Mouse (Mus musculus) thymus, postnatal 36 days (tissue): Measurements from ENCODE around the gene Tead1.

ENCODE experiments used
- DNase-seq, 2 experiments: peaks; one replicate each; pipeline ENCODE4 v3.0.0; 2022; ENCODE audit warnings: mixed read lengths in 2 of 2

The Tead1 gene

GRCm38 (mm10) chr7:112781987-112782386 is 102.9 kb downstream of the Tead1 start:
- DNase-seq, result no peak

GRCm38 (mm10) chr7:112784278-112784677 is 105.2 kb downstream of the Tead1 start:
- no peak for DNase-seq

GRCm38 (mm10) chr7:112785271-112785670 is 106.2 kb downstream of the Tead1 start:
- no peak for DNase-seq

- DNase-seq, result no peak
These were observed 107.6 kb downstream of the Tead1 start for GRCm38 (mm10) chr7:112786556-112787225.

GRCm38 (mm10) chr7:112787281-112787680 is 108.2 kb downstream of the Tead1 start:
- DNase-seq, result no peak

- DNase-seq, result no peak
These were observed 109.2 kb downstream of the Tead1 start for GRCm38 (mm10) chr7:112788321-112788751.

GRCm38 (mm10) chr7:112789693-112790092 is 110.6 kb downstream of the Tead1 start:
- no peak for DNase-seq

- no peak for DNase-seq
These were observed 111.2 kb downstream of the Tead1 start for GRCm38 (mm10) chr7:112790334-112790733.

- no peak for DNase-seq
These were observed 113.6 kb downstream of the Tead1 start for GRCm38 (mm10) chr7:112792679-112793078.

- DNase-seq, result no peak
These were observed 114.8 kb downstream of the Tead1 start for GRCm38 (mm10) chr7:112793903-112794302.

GRCm38 (mm10) chr7:112794481-112794880 is 115.4 kb downstream of the Tead1 start:
- no peak for DNase-seq

- no peak for DNase-seq
These were observed 118.6 kb downstream of the Tead1 start for GRCm38 (mm10) chr7:112797526-112798321.

GRCm38 (mm10) chr7:112801706-112802105 is 122.6 kb downstream of the Tead1 start:
- no peak for DNase-seq

- DNase-seq, result no peak
These were observed 127.7 kb downstream of the Tead1 start for GRCm38 (mm10) chr7:112806718-112807400.

- no peak for DNase-seq
These were observed 128.3 kb downstream of the Tead1 start for GRCm38 (mm10) chr7:112807401-112807751.

GRCm38 (mm10) chr7:112810752-112811151 is 131.6 kb downstream of the Tead1 start:
- no peak for DNase-seq

GRCm38 (mm10) chr7:112812037-112812775 is 133.1 kb downstream of the Tead1 start:
- no peak for DNase-seq

GRCm38 (mm10) chr7:112813163-112813562 is 134.0 kb downstream of the Tead1 start:
- no peak for DNase-seq

GRCm38 (mm10) chr7:112813731-112814306 is 134.7 kb downstream of the Tead1 start:
- DNase-seq, result no peak

GRCm38 (mm10) chr7:112816016-112816415 is 136.9 kb downstream of the Tead1 start:
- no peak for DNase-seq

GRCm38 (mm10) chr7:112819833-112820232 is 140.7 kb downstream of the Tead1 start:
- no peak for DNase-seq

- DNase-seq, result no peak
These were observed 143.8 kb downstream of the Tead1 start for GRCm38 (mm10) chr7:112822879-112823278.

GRCm38 (mm10) chr7:112823621-112824020 is 144.5 kb downstream of the Tead1 start:
- DNase-seq, result no peak
